Mouse (Mus musculus): ENCODE data around the gene Rfx6.

Rfx6 gene

DNA sequence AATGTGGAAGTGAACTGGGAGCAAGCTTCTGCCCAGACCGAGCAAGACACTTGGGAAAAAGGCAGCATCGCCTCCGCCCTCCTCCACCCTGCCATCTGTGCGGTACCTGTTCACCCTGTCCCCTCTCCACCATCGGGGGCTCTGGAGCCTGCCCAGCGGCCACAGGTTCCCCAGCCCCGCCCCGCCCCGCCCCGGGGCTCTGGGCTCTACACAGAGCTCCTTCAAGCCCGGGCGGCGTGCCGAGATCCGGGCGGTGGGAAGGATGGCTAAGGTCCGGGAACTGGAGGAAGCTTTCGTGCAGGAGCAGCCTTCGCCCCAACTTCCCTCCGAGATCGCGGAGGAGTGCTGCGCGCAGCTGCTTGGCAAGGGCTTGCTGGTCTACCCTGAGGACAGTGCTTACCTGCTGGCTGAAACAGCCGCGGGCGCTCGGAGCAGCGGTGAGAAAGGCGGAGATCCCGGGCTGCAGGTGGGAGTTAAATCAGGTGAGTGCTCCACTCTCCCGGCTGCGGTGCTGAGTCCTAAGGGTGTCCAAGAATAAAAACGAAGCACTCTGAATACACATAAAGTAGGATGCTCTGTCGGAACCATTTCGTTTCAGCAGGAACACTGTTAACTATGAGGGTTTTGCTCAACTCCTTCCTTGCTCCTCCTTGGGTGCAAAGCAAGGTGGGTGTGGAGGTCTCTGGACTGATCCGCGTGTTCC is at the start of gene Rfx6:
Gene Rfx6 (plus strand): TSS at position 209 of the 703 bp plus-strand sequence.
- no peak for DNase-seq (ENCODE audit: low read depth in 2 of 2, low spot score in 2 of 2)

DNA sequence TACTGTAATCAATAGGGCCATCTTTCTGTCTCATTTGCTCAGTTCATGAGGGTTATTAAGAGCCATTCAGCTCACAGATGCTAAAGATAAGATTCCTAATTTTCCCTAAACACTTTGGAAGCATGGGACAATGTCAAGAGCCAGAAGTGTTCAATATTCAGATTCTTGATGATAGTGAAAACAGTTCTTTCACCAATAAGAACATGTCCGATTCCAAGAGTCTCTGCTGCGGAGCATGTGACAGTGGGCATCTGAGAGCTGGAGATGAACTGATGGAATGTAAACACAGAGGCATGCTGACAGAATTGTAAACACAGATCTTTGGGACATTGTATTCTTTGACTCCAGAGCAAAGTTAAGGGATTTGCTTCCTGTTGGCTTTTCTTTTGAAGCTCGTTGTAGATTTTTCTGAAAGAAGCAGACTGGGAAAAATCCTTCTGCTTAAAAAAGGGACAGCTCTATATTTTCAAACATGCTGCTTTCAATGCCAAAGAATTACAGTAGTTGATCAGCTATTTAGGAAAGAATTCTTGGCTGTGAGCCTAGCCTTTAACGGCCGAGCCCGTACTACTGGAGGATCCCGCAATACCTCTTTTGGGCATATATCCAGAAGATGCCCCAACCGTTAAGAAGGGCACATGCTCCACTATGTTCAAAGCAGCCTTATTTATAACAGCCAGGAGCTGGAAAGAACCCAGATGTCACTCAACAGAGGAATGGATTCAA is 46.0 kb upstream of the Rfx6 start, which contains the start of gene Gprc6a:
Gene Gprc6a (minus strand): TSS at position 51 of the 726 bp plus-strand sequence.
- no peak for DNase-seq (ENCODE audit: low read depth in 2 of 2, low spot score in 2 of 2)

DNA sequence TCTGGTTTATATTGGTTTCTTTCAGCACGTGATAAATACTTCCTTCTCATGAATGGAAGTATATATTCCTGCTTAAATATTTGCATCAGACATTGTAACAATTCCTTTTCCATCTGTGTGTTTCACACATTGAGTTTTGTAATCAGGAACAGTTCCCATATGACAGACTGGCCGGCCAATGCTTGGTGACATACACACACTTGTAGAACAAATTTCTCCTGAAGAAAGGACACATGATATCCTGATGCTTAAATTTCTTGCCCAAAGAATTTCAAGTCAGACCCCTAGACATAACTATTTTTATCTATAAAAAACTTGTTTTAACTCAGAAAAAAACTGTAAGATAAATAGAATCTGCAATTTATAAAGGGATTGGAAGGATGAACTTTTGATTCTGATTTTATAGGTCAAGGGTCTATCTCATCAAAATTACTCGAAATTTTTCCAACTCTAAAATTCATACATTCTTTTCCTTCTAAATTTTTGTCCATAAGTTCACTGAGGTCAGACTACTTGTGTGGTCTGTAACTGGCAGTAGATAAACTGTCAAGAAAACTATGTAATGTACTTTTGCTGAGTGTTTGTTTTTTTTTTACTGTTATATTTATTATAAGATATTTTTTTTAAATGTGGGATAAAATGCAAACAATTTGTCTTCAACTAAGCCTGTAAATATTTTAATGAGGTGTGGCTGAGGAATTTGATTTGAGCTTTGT is 27.9 kb upstream of the Rfx6 start:
- DNase-seq (ENCODE audit: low read depth in 2 of 2, low spot score in 2 of 2) = no peak

DNA sequence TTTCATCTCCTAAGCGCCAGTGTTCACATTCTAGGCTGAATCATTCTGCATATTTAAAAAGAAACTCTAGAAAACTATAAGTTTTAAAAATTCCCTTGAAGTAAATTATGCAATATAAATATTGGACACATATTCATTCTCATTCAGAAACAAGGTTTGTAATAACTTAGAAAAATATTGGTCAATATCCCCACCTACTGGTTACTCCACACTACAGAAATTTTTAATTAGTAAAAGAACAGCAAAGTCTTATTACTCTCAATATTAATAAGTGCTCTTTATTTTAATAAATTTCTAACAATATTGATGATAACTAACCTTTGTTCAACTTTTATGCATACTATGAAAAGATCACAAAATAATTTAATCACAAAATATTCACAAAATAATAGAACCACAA is 20.2 kb upstream of the Rfx6 start:
- DNase-seq (ENCODE audit: low read depth in 2 of 2, low spot score in 2 of 2) = no peak

DNA sequence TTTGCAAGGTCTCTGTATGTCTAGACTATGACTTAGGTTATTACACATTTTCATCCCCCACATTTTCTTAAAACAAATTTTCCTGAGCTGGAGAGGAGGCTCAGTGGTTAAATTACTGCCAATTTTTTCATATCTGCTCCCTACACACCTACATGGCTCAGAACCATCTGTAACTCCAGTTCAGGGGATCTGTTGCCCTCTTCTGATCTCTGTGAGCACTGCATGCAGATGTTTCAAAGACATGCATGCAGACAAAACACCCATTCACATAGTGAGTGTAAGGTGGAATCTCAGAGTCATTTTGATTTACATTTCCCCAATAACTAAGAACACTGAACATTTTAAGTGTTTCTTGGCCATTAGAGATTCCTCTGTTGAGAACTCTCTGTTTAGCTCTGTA is 8.2 kb upstream of the Rfx6 start:
- DNase-seq (ENCODE audit: low read depth in 2 of 2, low spot score in 2 of 2) = no peak

DNA sequence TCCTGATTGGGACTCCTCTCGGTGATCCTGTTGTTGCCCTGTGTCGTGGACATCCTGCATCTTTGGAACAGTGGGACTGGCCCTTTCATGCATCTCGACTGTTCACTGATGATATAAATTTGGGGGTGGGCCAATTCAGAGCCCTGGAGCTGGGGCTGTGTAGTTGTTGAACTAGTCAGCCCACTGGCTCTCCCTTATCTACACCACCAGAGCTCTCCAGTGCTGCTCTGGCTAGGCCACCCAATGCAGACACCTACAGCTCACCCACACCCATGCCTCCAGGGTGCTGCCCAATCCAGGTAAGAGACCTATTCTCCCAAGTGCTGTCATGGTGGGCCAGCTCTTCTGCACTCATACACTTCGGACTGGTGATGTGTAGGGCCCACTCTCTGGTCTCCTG is 6.0 kb upstream of the Rfx6 start:
- DNase-seq (ENCODE audit: low read depth in 2 of 2, low spot score in 2 of 2) = no peak

DNA sequence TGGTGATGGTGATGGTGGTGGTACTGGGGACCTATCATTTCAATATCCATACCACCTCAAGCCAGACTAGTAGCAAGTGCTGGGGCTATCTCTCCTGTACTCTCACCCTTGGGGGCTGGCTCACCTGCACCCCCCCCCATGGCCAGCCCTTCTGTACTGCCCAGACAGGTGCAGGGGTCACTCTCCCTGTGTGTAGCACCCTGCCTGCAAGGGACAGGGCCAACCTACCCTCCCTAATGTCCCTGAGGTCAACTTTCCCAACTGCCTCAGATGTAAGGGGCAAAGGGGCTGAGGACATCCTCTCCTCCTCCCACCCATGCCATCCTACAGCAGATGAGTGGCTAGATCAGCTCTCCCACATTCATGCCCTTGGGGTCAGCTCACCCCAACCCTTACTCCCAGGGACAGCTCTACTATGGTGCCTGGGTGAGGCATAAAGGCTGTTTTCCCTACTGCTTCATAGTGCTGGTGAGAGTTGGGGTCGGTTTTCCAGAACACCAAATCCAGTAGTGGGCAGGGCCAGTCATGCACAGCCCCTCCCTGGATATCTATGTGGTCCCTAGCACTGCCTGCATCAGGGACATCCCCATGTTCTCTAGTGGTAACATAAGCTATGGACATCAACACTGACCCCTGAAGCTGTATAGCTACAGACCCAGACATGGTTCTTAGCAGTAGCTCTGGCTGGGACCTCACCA is 5.3 kb upstream of the Rfx6 start:
- DNase-seq (ENCODE audit: low read depth in 2 of 2, low spot score in 2 of 2) = no peak

DNA sequence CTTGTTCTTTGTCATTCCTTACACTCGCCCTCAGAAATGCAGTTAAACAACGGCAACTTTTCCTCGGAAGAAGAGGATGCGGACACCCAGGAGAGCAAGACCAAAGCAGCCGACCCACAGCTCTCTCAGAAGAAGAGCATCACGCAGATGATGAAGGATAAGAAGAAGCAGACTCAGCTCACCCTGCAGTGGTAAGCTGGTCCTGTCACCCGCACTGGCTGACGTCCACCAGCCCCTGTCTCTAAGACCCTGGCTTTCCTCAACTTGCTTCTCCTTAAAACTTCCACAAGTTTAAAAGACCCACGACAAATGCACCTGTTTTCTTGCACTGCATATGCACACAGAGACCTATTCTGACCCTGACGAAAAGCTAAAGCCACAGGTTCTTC is 689 bp downstream of the Rfx6 start:
- no peak for DNase-seq (ENCODE audit: low read depth in 2 of 2, low spot score in 2 of 2)

DNA sequence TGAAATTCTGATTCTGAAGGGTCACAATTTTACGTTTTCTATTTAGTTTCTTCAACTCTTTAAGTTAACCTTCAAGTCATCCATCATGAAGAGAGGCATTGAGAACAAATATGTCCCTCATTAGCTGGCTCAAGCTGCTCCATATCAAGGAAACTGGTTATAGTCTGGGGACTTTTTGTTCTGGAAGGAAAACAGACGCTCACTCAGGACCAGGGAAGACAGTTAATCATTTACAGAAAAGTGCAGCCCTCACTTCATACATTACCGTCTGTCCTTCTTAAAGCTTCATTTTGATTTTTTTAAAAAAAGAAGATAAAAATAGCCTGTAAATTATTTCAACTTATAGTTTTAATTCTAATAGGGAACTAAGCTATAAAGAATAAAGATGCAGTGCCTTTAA is 43.3 kb downstream of the Rfx6 start:
- DNase-seq (ENCODE audit: low read depth in 2 of 2, low spot score in 2 of 2) = no peak

DNA sequence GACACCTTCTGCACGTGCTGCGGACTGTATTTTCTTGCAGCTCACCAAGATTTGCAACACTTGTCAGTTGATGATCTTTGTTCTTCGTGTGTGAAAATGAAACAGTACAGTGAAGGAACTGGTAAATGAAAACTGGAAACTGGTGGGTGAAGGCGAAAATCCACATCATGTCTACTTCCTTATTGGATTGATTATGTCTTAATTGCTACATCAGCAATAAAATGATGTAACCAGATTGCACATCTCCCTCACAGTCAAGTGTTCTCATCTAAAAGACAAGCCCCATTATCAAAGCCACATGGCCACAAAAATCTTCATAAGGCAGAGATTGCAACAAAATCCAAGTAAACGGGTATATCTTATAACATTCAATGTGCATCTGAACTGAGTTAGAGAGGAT is 83.9 kb downstream of the Rfx6 start:
- no peak for DNase-seq (ENCODE audit: low read depth in 2 of 2, low spot score in 2 of 2)

DNA sequence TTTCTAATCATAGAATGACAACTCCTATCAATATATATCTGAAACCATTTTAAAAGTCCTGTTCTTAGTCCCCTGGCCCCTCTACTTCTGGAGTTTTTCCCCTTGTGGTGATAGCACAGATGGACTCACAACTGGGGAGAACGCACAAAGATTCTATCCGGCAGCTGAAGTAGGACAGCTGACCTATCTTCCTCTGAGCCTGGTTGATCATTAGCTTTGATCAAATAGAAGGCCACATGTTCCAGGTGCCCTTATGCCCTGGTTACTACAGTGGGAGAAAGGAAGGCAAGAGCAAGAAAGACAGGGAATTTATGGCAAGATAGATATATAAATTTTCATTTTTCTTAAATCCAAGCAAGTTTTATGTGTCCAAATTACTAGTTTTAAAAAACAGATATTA is 85.7 kb downstream of the Rfx6 start:
- no peak for DNase-seq (ENCODE audit: low read depth in 2 of 2, low spot score in 2 of 2)

DNA sequence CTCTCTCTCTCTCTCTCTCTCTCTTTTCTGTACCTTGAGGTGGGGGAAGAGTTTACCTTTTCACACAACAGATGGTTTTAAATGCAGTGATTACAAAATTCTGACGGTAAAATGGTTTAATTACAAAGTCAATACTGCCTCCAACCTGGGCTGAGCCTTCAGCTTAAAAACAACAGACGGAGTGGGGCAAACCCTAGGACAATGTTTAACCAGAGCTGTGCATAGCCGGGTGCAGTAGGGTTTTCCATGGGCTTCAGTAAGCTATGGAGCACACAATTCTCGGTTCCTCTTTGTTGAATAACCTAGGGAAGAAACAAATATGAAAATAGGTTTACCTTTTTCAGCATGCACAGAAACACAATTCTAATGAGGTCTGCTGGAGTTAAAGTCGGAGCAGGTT is 90.9 kb downstream of the Rfx6 start:
- no peak for DNase-seq (ENCODE audit: low read depth in 2 of 2, low spot score in 2 of 2)

DNA sequence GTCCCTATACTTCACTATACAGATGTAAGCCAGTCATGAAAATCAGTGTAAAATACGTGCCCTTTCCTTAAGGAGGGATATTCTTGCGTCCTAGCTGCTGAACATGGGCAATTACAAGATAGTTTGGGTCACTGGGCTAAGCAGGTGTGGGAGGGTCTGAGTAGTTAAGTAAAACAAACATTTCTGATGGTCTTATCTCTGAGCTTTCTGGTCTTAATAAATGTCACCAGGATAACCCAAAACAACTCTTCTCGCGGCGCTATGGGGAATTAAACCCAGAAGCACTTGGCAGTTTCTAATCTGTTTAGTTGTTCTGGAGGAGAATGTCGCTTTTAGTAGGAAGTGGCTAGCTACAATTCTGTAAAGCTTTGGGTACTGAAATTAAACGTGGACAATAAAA is 91.7 kb downstream of the Rfx6 start:
- no peak for DNase-seq (ENCODE audit: low read depth in 2 of 2, low spot score in 2 of 2)

DNA sequence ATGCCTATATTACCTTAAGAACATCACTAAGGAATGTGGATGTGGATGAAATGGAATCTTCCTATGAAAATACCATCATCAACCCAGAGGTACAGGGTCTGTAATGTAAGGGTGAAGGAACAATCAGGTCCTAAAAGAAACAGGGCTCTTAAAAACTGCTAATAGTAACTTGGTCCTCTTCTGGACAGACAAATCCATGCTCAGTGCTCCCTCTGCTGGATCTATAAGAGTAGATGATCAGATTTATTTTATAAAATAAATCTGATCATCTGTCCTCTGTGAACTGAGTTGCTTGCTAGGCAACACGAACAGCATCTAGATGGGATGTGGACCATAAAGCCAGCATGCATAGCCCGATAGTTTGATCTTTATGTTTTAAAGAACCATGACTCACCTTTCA is 102.1 kb downstream of the Rfx6 start:
- DNase-seq (ENCODE audit: low read depth in 2 of 2, low spot score in 2 of 2) = no peak

Data from CD8-positive naive resting alpha-beta T cell, adult 2 months (primary cell).